Mouse (Mus musculus) T-helper 17 cell (primary cell): Measurements from ENCODE around the gene Pou4f2.

ENCODE experiments used
- in situ Hi-C, 2 experiments: fragments of 300-600 bp; cut with MboI, MseI; formaldehyde crosslinking; loops; 1 replicate in 1 of 2; 2 replicates in 1 of 2; pipeline ENCODE4 v1.15.1; 2025; ENCODE audit warnings: high pct_unique_total_duplicates in 2 of 2

The Pou4f2 gene

GRCm38 (mm10) chr8:78420101-78420503 is 16.3 kb downstream of the Pou4f2 start:
- in situ Hi-C loops: no loop called here

- in situ Hi-C loops: no loop called here
These were observed 17.2 kb downstream of the Pou4f2 start for GRCm38 (mm10) chr8:78419272-78419671.

GRCm38 (mm10) chr8:78390756-78391155 is 45.7 kb downstream of the Pou4f2 start:
- in situ Hi-C loops: no loop called here
